Mouse (Mus musculus) left cerebral cortex, adult 2 months (tissue): ENCODE results near the gene Psmb6. TPM values are rescaled to one million over a fixed set of nuclear protein-coding genes. Genes with fewer than 3 reads are reported as not detected.
"Not testable (repeated sequence)": the region's sequence is repeated elsewhere in the genome, so short reads cannot be mapped to it uniquely, and the experiment has no call there.

Experiments used
- DNase-seq, 2 experiments: peaks; one replicate each; pipeline ENCODE4 v3.0.0; 2021 to 2022; ENCODE audit warnings: low spot score in 2 of 2, mixed read lengths in 1 of 2; ENCODE audit errors: extremely low spot score in 1 of 2
- H3K27ac ChIP-seq: fragments of 200-600 bp; 2 replicates; pipeline ENCODE4 v1.8.1; 2022
- H3K4me3 ChIP-seq: fragments of 200-600 bp; 2 replicates; pipeline ENCODE4 v1.8.1; 2022
- CTCF ChIP-seq: fragments of 200-600 bp; IDR thresholded peaks from 2 replicates; pipeline ENCODE4 v1.8.1; 2022; ENCODE audit warnings: antibody characterized with exemption, mild to moderate bottlenecking, moderate library complexity
- intact Hi-C: fragments of 180-260 bp; cut with DNase I; formaldehyde crosslinking; loops from one replicate; pipeline ENCODE4 v1.15.1; 2025
- total RNA-seq, 2 experiments: library from RNA; stranded (reverse); gene quantifications; 2 replicates each; pipeline ENCODE4 v1.2.3; 2021

The Psmb6 gene
- total RNA-seq, 2 experiments from 2014 or later: 164 to 169 TPM

DNA sequence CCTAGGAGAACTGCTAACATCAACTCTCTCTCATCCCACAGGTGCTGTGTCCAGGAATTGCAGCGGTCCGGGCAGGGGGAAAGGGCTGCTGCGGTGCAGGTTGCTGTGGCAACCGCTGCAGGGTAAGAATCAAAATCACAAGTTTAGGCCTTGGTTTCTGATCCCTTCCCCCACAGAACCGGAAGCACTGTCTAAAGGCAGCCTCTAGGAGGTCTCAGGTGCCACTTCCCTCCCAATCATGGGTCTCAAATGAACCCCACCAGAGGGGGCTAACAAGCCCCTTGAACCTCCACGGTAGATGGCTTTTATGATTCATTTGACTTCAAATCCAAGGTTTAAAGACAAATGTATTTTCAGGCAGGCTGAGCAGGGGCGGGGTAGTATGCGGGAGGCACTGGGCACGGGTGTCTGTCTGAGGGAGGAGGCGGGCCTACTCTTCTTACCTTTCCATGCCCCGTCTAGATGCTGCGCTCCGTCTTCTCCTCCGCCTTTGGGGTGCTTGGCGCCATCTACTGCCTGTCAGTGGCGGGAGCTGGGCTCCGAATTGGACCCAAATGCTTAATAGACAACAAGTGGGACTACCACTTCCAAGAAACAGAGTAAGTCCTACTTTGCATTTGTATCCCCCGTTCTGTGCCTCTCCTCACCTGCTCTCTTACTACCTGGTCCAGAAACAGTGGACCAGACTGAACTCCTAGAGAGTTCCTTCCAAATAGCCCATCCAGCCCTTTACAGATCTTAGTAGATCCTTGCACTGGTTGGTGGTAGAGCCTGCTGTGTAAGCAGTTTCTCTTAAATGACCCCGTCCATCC is 15.2 kb upstream of the Psmb6 start:
- intact Hi-C loops: loop anchor here (2.0 to 5.0 kb wide), 2 partner anchors 57 to 78 kb away; partner anchors contain the start of gene Arrb2

DNA sequence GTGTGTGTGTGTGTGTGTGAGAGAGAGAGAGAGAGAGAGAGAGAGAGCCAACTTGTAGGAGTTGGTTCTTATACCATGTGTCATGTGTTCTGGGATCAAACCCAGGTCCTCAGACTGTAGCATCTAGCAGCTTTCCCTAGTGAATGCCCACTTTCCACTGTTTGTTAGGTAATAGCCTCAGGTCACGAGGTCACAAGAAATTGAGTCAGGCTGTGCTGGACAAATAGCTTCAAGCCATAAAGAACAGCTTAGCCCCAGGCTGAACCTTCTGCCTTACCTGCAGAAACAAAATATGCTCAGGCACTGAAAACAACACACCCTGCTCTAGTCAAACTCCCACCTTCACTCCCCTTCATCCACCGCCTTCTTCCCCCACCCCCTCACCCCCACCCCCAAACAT is 13.9 kb upstream of the Psmb6 start:
- no peak overlapping the region for H3K27ac ChIP-seq
- DNase-seq: no peak
- intact Hi-C loops: loop anchor here (2.0 kb wide), 1 partner anchor 58 kb away; no protein-coding TSS in a partner anchor
- no peak overlapping the region for H3K4me3 ChIP-seq
- TF ChIP-seq CTCF: no peak

More for the DNA sequence above, 15.2 kb upstream of the Psmb6 start:
- peak; percentile 20 to 35 for DNase-seq
- peak; percentile 56 for TF ChIP-seq CTCF
- Histone ChIP-seq H3K4me3 (no peak overlapping the region), H3K27ac (no peak overlapping the region)

DNA sequence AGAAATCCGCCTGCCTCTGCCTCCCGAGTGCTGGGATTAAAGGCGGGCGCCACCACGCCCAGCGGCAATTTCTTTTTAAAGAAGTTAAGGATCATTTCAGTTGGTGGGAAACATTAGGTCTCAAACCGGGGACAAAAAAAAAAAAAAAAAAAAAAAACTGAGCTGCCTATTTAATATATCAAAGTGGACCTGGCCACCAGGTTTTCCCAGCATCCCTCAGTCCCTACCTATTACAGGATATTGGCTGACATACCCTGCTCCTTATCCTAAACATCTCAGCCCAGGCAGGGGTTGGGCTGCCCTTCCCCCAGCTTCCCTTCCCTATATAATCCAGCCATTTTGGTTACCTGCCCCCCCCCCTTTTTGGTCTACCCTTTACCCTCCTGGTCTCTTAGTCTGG is 13.3 kb upstream of the Psmb6 start:
- H3K4me3 ChIP-seq: no peak overlapping the region
- no peak overlapping the region for H3K27ac ChIP-seq
- intact Hi-C loops: loop anchor here (2.0 kb wide), 1 partner anchor 59 kb away; no protein-coding TSS in a partner anchor
- no peak for DNase-seq
- no peak for TF ChIP-seq CTCF

DNA sequence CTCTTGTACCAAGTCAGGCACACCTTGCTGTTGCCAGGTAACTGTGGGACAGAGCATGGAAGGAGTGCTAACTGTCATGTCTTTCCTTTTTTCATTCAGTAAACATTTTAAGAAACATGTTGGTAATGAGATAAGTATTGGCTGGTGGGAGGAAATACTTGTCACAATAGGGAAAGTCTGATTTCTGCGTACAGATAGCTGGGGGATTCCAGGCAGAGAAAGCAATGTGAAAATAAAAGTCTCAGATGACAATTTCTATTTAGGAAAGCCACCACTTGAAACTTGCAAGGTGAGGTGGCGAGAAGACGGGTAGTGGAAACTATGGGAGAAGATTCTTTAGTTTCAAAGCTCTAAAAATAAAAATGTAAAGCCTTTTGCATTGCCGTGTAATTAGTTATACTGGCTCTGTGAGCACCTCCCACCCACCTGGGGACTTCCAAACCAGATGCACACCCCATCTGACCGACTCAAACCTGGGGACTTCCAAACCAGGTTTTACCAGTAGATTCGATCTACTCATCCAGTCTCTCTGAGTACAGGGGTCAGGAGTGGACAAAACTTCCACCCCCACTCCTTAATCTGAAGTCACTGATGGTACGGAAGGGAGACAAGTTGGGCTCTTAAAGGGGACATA is 12.3 kb upstream of the Psmb6 start:
- no peak for TF ChIP-seq CTCF
- DNase-seq: no peak
- no peak overlapping the region for H3K4me3 ChIP-seq
- no peak overlapping the region for H3K27ac ChIP-seq
- intact Hi-C loops: no loop called here

DNA sequence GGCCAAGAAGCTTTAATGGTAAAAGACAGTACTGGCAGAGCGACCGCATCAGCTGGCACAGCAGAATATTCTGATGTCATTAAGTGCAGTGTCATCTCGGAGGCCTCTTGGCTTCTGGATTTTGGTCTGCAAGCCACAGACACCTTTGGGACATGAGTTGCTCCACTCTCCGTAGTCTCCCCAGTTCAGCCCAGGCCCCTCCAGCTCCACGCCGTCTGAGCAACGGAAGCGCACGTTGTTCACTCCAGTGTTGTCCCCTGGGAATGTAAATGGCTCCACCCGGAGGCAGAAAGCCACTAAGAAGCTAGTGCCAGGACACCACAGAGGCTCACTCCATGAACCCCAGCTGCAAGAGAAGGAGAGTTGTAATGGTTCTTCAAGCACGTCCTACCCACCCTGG is 11.6 kb upstream of the Psmb6 start:
- Histone ChIP-seq H3K4me3 (no peak overlapping the region), H3K27ac (no peak overlapping the region)
- no peak for DNase-seq
- intact Hi-C loops: no loop called here
- TF ChIP-seq CTCF: no peak

DNA sequence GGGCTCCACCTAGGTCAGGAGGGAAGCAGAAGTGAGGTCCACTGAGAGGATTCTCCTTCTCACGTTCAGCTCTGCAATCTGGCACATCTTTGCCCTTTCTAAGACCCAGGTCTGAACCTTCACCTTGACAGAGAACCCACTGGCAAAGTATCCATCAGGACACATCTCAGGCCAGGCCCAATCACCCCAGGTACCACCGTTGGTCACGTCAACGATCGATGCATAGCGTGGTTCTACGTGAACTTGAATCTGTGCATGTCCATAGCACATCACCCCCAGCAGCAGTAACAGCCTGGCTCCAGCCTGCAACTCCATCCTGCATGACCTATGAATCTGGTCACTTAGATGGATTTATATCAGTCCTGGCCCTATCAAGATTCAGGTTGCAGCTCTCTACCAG is 10.9 kb upstream of the Psmb6 start, which contains the start of gene Vmo1:
Gene Vmo1 (minus strand): TSS at position 329 of the 400 bp plus-strand sequence.
- TF ChIP-seq CTCF: no peak
- no peak within 1 kb of the TSS for H3K4me3 ChIP-seq
- H3K27ac ChIP-seq: no peak within 1 kb of the TSS
- intact Hi-C loops: no loop called here
- no peak for DNase-seq

DNA sequence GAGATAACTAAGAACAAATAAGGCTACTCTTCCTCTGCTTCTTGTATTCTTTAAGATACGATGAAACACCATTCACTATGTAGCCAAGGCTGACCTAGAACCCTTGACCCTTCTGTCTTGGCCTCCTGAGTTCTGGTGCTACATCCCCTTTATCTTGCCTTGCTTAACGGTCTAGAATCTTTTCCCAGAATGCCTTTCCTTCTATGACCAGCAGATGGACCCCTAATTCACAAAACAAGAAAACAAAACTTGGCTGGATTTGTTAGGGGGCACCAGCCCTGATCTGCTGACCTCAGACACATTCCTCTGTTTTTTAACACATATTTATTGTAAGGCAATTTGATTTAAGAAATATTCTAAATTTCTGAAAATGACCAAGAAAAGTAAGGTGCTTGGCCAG is 8.8 kb upstream of the Psmb6 start:
- DNase-seq: no peak
- Histone ChIP-seq H3K4me3 (no peak overlapping the region), H3K27ac (no peak overlapping the region)
- peak; percentile 85 for TF ChIP-seq CTCF
- intact Hi-C loops: loop anchor here (2.0 kb wide), 2 partner anchors 88 to 108 kb away; no protein-coding TSS in a partner anchor

DNA sequence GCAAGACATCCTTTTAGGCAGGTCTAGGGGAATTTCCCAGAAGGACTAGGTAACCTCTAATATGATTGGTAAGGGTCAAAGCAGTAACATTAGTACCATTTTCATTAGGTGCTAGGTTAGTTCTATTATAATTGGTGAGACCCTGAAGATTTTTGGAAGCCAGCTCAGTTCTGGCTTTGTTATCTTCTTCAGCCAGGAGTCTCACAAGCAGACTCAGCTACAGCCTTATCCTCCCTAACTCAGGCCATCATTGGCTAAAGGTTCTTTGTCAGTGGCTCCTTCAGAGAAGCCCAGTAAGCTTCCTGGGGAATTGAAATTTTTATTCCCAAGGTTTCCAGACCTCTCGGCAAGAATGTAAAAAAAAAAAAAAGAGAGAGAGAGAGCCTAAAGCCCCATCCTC is 6.7 kb upstream of the Psmb6 start:
- intact Hi-C loops: loop anchor here (2.0 kb wide), 1 partner anchor 236 kb away; no protein-coding TSS in a partner anchor
- TF ChIP-seq CTCF: no peak
- DNase-seq: no peak
- H3K4me3 ChIP-seq: no peak overlapping the region
- no peak overlapping the region for H3K27ac ChIP-seq

DNA sequence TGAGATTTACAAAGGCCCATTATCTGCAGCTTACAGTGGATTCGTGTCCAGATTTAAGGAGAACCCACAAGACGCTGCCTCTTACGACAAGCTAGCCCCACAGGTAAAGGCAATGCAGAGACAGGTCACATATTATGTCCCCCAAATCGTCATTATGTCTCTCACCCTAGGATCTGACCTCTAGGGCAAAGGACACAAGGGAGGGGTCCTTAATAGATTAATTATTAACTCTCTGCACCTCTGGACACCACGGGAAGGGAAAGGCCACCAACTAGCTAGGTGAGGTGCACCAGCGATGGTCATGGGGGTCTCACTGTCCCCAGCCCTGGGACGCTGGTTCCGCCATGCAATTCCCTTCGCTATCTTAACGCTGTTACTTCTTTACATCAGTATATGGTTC is 6.2 kb upstream of the Psmb6 start, which contains the start of gene Gltpd2:
Gene Gltpd2 (plus strand): TSS at position 274 of the 400 bp plus-strand sequence.
- intact Hi-C loops: loop anchor here (2.0 kb wide), 1 partner anchor 236 kb away; no protein-coding TSS in a partner anchor
- Histone ChIP-seq H3K27ac (no peak within 1 kb of the TSS), H3K4me3 (peak within 1 kb of the TSS; percentile 31)
- DNase-seq: no peak
- TF ChIP-seq CTCF: no peak

DNA sequence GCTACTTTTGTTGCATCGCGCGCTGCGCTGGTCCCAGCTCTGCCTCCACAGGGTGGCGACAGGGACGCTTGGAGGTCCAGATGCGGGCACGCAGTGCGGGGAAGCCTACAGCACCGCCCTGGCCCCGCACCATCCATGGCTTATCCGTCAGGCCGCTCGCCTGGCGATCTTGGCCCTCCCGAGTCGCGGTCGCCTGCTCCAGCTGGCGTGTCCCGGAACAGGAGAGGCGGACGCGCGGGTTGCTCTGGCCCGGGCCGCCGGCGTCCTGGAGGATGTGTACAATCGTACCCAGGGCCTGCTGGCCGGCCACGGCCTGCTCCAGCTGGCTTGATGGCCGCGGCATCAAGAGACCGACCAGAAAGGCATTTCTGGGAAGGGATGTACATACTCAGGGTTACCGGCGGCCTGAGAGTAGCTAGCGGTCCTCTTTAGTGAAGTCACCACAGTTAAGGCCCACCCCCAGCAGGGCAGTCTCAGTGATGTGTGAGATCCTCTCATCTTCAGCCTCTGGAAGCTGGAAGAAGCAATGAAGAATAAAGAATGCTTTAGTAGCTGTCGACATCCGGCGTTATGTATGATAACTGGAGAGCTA is 4.9 kb upstream of the Psmb6 start:
- no peak; the same call in 1 of the 2 replicates for TF ChIP-seq CTCF
- intact Hi-C loops: no loop called here
- Histone ChIP-seq H3K27ac (0 out of 2 replicates have a peak overlapping the region, but pooled peaks have one; percentile 7), H3K4me3 (peak overlapping the region; percentile 31)
- DNase-seq: peak in 1 of 2 experiments; percentile 17

DNA sequence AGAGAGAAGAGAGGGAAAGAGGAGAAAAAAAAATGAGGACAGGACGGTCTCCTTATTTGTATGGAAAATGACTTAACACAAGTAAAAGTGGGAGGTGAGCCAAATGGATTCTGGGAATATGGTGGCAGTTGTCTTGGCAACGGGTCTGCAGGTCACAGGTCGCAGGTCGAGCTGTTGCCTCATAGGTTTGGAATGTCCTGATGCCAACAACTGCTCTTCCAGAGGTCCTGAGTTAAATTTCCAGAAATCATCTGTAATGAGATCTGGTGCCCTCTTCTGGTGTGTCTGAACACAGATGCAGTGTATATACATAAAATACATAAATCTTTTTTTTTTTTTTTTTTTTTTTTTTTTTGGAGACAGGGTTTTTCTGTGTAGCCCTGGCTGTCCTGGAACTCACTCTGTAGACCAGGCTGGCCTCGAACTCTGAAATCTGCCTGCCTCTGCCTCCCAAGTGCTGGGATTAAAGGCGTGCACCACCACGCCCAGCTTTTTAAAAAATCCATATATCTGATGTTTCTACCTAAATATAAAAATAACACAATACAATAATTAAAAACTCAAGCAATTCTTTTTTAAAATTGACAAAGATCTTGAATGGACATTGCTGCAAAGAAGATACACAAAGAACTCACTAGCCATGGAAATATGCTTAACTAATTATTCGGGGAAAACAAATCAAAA is 1.7 kb upstream of the Psmb6 start:
- peak; percentile 6; the same call in 1 of the 2 replicates for TF ChIP-seq CTCF

More for the DNA sequence above, 1.7 kb upstream of the Psmb6 start:
- H3K27ac ChIP-seq, H3K4me3 ChIP-seq, DNase-seq, intact Hi-C loops: not testable (repeated sequence)
